Mouse (Mus musculus): ENCODE data around the gene Kctd11. TPM values are rescaled to one million over a fixed set of nuclear protein-coding genes. Genes with fewer than 3 reads are reported as not detected.

The Kctd11 gene
- polyA plus RNA-seq, 1 experiment = 0.47 TPM

GRCm38 (mm10) chr11:69846198-69846680 is 35.0 kb downstream of the Kctd11 start, which contains the start of gene Plscr3:
Gene Plscr3, plus strand, starts transcription at chr11:69846376.
- TF ChIP-seq POLR2A (IDR thresholded peaks at IDR 0.05; ENCODE audit: control insufficient read depth, low read depth, low read length) = peak; percentile 36; the same call in 1 of the 2 replicates
- TF ChIP-seq CTCF (IDR thresholded peaks at IDR 0.05; ENCODE audit: control insufficient read depth, insufficient read depth, insufficient replicate concordance, low read depth, low read length) = no peak
- Histone ChIP-seq H3K27ac (ENCODE audit: control insufficient read depth, insufficient read depth, low read depth, low read length) (peak within 1 kb of the TSS; percentile 83), H3K4me1 (ENCODE audit: control insufficient read depth, insufficient read depth, low read length) (peaks cover 6% of the 10 kb centered on the region), H3K36me3 (ENCODE audit: control insufficient read depth, insufficient read depth, low read length) (no peaks in the 10 kb centered on the region), H3K4me3 (ENCODE audit: control insufficient read depth, low read depth, low read length) (peak within 1 kb of the TSS; percentile 86), H3K27me3 (ENCODE audit: control insufficient read depth, insufficient read depth, low read length) (no peaks in the 10 kb centered on the region)

GRCm38 (mm10) chr11:69838714-69839104 is 42.5 kb downstream of the Kctd11 start:
- 0 out of 2 replicates have a peak overlapping the region, but pooled peaks have one; percentile 0 for H3K27ac ChIP-seq (ENCODE audit: control insufficient read depth, insufficient read depth, low read depth, low read length)
- no peaks in the 10 kb centered on the region for H3K27me3 ChIP-seq (ENCODE audit: control insufficient read depth, insufficient read depth, low read length)
- H3K4me1 ChIP-seq (ENCODE audit: control insufficient read depth, insufficient read depth, low read length) = peaks cover 36% of the 10 kb centered on the region
- peak overlapping the region; percentile 63 for H3K4me3 ChIP-seq (ENCODE audit: control insufficient read depth, low read depth, low read length)
- no peak for TF ChIP-seq CTCF (IDR thresholded peaks at IDR 0.05; ENCODE audit: control insufficient read depth, insufficient read depth, insufficient replicate concordance, low read depth, low read length)
- no peaks in the 10 kb centered on the region for H3K36me3 ChIP-seq (ENCODE audit: control insufficient read depth, insufficient read depth, low read length)

- peaks cover 39% of the 10 kb centered on the region for H3K4me1 ChIP-seq (ENCODE audit: control insufficient read depth, insufficient read depth, low read length)
- peak within 1 kb of the TSS; percentile 65 for H3K27ac ChIP-seq (ENCODE audit: control insufficient read depth, insufficient read depth, low read depth, low read length)
- H3K36me3 ChIP-seq (ENCODE audit: control insufficient read depth, insufficient read depth, low read length) = no peaks in the 10 kb centered on the region
- TF ChIP-seq POLR2A (IDR thresholded peaks at IDR 0.05; ENCODE audit: control insufficient read depth, low read depth, low read length) (no peak; the same call in 1 of the 2 replicates), CTCF (IDR thresholded peaks at IDR 0.05; ENCODE audit: control insufficient read depth, insufficient read depth, insufficient replicate concordance, low read depth, low read length) (no peak)
- no peaks in the 10 kb centered on the region for H3K27me3 ChIP-seq (ENCODE audit: control insufficient read depth, insufficient read depth, low read length)
- peak within 1 kb of the TSS; percentile 63 for H3K4me3 ChIP-seq (ENCODE audit: control insufficient read depth, low read depth, low read length)
These were observed 43.1 kb downstream of the Kctd11 start, which contains the start of gene Tmem256 for GRCm38 (mm10) chr11:69837952-69838713. Gene Tmem256, plus strand, starts transcription at chr11:69838514.

GRCm38 (mm10) chr11:69837604-69837951 is 43.6 kb downstream of the Kctd11 start, which contains the start of gene Nlgn2:
Gene Nlgn2, minus strand, starts transcription at chr11:69837784.
- no peaks in the 10 kb centered on the region for H3K36me3 ChIP-seq (ENCODE audit: control insufficient read depth, insufficient read depth, low read length)
- peak within 1 kb of the TSS; percentile 63 for H3K4me3 ChIP-seq (ENCODE audit: control insufficient read depth, low read depth, low read length)
- H3K27ac ChIP-seq (ENCODE audit: control insufficient read depth, insufficient read depth, low read depth, low read length) = peak within 1 kb of the TSS; percentile 65
- H3K27me3 ChIP-seq (ENCODE audit: control insufficient read depth, insufficient read depth, low read length) = no peaks in the 10 kb centered on the region
- TF ChIP-seq CTCF (IDR thresholded peaks at IDR 0.05; ENCODE audit: control insufficient read depth, insufficient read depth, insufficient replicate concordance, low read depth, low read length) (no peak), POLR2A (IDR thresholded peaks at IDR 0.05; ENCODE audit: control insufficient read depth, low read depth, low read length) (peak; percentile 10; the same call in 1 of the 2 replicates)
- peaks cover 39% of the 10 kb centered on the region for H3K4me1 ChIP-seq (ENCODE audit: control insufficient read depth, insufficient read depth, low read length)

- Histone ChIP-seq H3K27me3 (ENCODE audit: control insufficient read depth, insufficient read depth, low read length) (no peaks in the 10 kb centered on the region), H3K27ac (ENCODE audit: control insufficient read depth, insufficient read depth, low read depth, low read length) (no peak overlapping the region), H3K4me3 (ENCODE audit: control insufficient read depth, low read depth, low read length) (peak overlapping the region; percentile 63), H3K36me3 (ENCODE audit: control insufficient read depth, insufficient read depth, low read length) (no peaks in the 10 kb centered on the region), H3K4me1 (ENCODE audit: control insufficient read depth, insufficient read depth, low read length) (peaks cover 39% of the 10 kb centered on the region)
- TF ChIP-seq POLR2A (IDR thresholded peaks at IDR 0.05; ENCODE audit: control insufficient read depth, low read depth, low read length) = no peak
- no peak for TF ChIP-seq CTCF (IDR thresholded peaks at IDR 0.05; ENCODE audit: control insufficient read depth, insufficient read depth, insufficient replicate concordance, low read depth, low read length)
These were observed 44.3 kb downstream of the Kctd11 start for GRCm38 (mm10) chr11:69836703-69837576.

- peaks cover 39% of the 10 kb centered on the region for H3K4me1 ChIP-seq (ENCODE audit: control insufficient read depth, insufficient read depth, low read length)
- H3K4me3 ChIP-seq (ENCODE audit: control insufficient read depth, low read depth, low read length) = no peak overlapping the region
- H3K27me3 ChIP-seq (ENCODE audit: control insufficient read depth, insufficient read depth, low read length) = no peaks in the 10 kb centered on the region
- no peak for TF ChIP-seq POLR2A (IDR thresholded peaks at IDR 0.05; ENCODE audit: control insufficient read depth, low read depth, low read length)
- no peak for TF ChIP-seq CTCF (IDR thresholded peaks at IDR 0.05; ENCODE audit: control insufficient read depth, insufficient read depth, insufficient replicate concordance, low read depth, low read length)
- H3K36me3 ChIP-seq (ENCODE audit: control insufficient read depth, insufficient read depth, low read length) = no peaks in the 10 kb centered on the region
- H3K27ac ChIP-seq (ENCODE audit: control insufficient read depth, insufficient read depth, low read depth, low read length) = no peak overlapping the region
These were observed 45.3 kb downstream of the Kctd11 start for GRCm38 (mm10) chr11:69835966-69836335.
